Mouse (Mus musculus) granulocyte monocyte progenitor cell, adult 5-6 weeks (primary cell): Measurements from ENCODE around the gene Fzd7. TPM values are rescaled to one million over a fixed set of nuclear protein-coding genes. Genes with fewer than 3 reads are reported as not detected.

Source experiments
- ATAC-seq: replicated peaks from 2 replicates; pipeline ENCODE4 v1.8.0; 2016; ENCODE audit warnings: mild to moderate bottlenecking, moderate TSS enrichment, inconsistent platforms; ENCODE audit not compliant: poor library complexity, severe bottlenecking
- total RNA-seq, 2 experiments: library from RNA; stranded (forward) in 1 of 2; stranded (reverse) in 1 of 2; fragments of 200-712, 200-1000 nt in 1 of 2; fragments of >200 nt in 1 of 2; fragmentation: Nextera tagmentation in 1 of 2; gene quantifications; 2 replicates each; pipeline ENCODE4 v1.2.3; 2014 to 2017

Fzd7 gene
- total RNA-seq, 2 experiments from 2014 or later, result 4.3 to 4.6 TPM

GRCm38 (mm10) chr1:59495970-59496369 lies 13.7 kb downstream of the Fzd7 start:
- peak; percentile 87 for ATAC-seq

GRCm38 (mm10) chr1:59497741-59498613 lies 15.8 kb downstream of the Fzd7 start:
- ATAC-seq, result no peak

- ATAC-seq, result no peak
Observed at GRCm38 (mm10) chr1:59499327-59499726, 17.1 kb downstream of the Fzd7 start.

GRCm38 (mm10) chr1:59502355-59502754 lies 20.1 kb downstream of the Fzd7 start:
- no peak for ATAC-seq

GRCm38 (mm10) chr1:59503659-59504301 lies 21.6 kb downstream of the Fzd7 start:
- ATAC-seq, result no peak

GRCm38 (mm10) chr1:59504302-59504700 lies 22.1 kb downstream of the Fzd7 start:
- no peak for ATAC-seq

- ATAC-seq, result no peak
Observed at GRCm38 (mm10) chr1:59508463-59509139, 26.4 kb downstream of the Fzd7 start.

- ATAC-seq, result no peak
Observed at GRCm38 (mm10) chr1:59511566-59512270, 29.5 kb downstream of the Fzd7 start.

- peak; percentile 40; the same call in 1 of the 2 replicates for ATAC-seq
Observed at GRCm38 (mm10) chr1:59516026-59516917, 34.0 kb downstream of the Fzd7 start, which contains the start of gene Gm973. TSS of gene Gm973 (plus strand) at chr1:59516264.

GRCm38 (mm10) chr1:59520226-59520837 lies 38.1 kb downstream of the Fzd7 start:
- no peak for ATAC-seq

- no peak for ATAC-seq
Observed at GRCm38 (mm10) chr1:59522456-59522855, 40.2 kb downstream of the Fzd7 start.

- ATAC-seq, result no peak
Observed at GRCm38 (mm10) chr1:59523378-59523958, 41.2 kb downstream of the Fzd7 start.

GRCm38 (mm10) chr1:59524071-59524470 lies 41.8 kb downstream of the Fzd7 start:
- no peak for ATAC-seq

GRCm38 (mm10) chr1:59524759-59525158 lies 42.5 kb downstream of the Fzd7 start:
- no peak for ATAC-seq

GRCm38 (mm10) chr1:59527219-59527618 lies 45.0 kb downstream of the Fzd7 start:
- no peak for ATAC-seq

- ATAC-seq, result no peak
Observed at GRCm38 (mm10) chr1:59534976-59535810, 53.0 kb downstream of the Fzd7 start.
